Mouse (Mus musculus) stomach, embryonic 14.5 days (tissue): ENCODE results near the gene Csdc2. TPM values are rescaled to one million over a fixed set of nuclear protein-coding genes. Genes with fewer than 3 reads are reported as not detected.
A peak's percentile ranks its signal among the peaks of the same experiment; 100 is the strongest.
"Not testable (repeated sequence)": the region's sequence is repeated elsewhere in the genome, so short reads cannot be mapped to it uniquely, and the experiment has no call there.

ENCODE experiments used
- ATAC-seq: fragments of 200-750 bp; cut with Nextera tagmentation; 2 replicates; pipeline ENCODE4 v1.8.0; 2017; ENCODE audit warnings: low read depth, moderate TSS enrichment; ENCODE audit not compliant: insufficient number of reproducible peaks, insufficient read depth, low FRiP score
- H3K27ac ChIP-seq: fragments of 300-500 bp; sonication (generic); 2 replicates; pipeline ENCODE4 v1.5.1; 2014; ENCODE audit warnings: mild to moderate bottlenecking, low read length, moderate library complexity, mixed read lengths
- H3K27me3 ChIP-seq: fragments of 300-500 bp; sonication (generic); 2 replicates; pipeline ENCODE4 v1.6.1; 2014; ENCODE audit warnings: low read length, control low read depth, mixed read lengths; ENCODE audit not compliant: control insufficient read depth, insufficient read depth
- H3K36me3 ChIP-seq: fragments of 300-500 bp; sonication (generic); 2 replicates; pipeline ENCODE4 v1.6.1; 2014; ENCODE audit warnings: mild to moderate bottlenecking, control low read depth, low read length, moderate library complexity, mixed read lengths; ENCODE audit not compliant: control insufficient read depth, insufficient read depth
- H3K4me1 ChIP-seq: fragments of 300-500 bp; sonication (generic); 2 replicates; pipeline ENCODE4 v1.6.1; 2014; ENCODE audit warnings: low read length, control low read depth, mixed read lengths; ENCODE audit not compliant: control insufficient read depth, insufficient read depth
- H3K4me2 ChIP-seq: fragments of 300-500 bp; sonication (generic); replicated peaks from 2 replicates; pipeline ENCODE4 v1.6.1; 2014; ENCODE audit warnings: low read depth, low read length, control low read depth
- H3K4me3 ChIP-seq: fragments of 300-500 bp; sonication (generic); 2 replicates; pipeline ENCODE4 v1.5.1; 2014; ENCODE audit warnings: low read depth, low read length, control low read depth
- H3K9ac ChIP-seq: fragments of 300-500 bp; sonication (generic); replicated peaks from 2 replicates; pipeline ENCODE4 v1.6.1; 2014; ENCODE audit warnings: low read depth, mild to moderate bottlenecking, control low read depth, low read length, moderate library complexity, mixed read lengths
- H3K9me3 ChIP-seq: fragments of 300-500 bp; sonication (generic); 2 replicates; pipeline ENCODE4 v1.6.1; 2016; ENCODE audit warnings: low read depth, low read length, control low read depth; ENCODE audit not compliant: control insufficient read depth
- WGBS: fragments of 180-500 bp; shearing (Covaris S2); extraction: QIAGEN DNeasy Blood & Tissue Kit; methylation state at CpG from one replicate; pipeline ENCODE4 v1.1.7; 2014; 5-methylcytosine and 5-hydroxymethylcytosine counted together
- polyA plus RNA-seq: library from polyadenylated mRNA; unstranded; fragments of >200 nt; fragmentation: Nextera tagmentation; extraction: Ambion mirVana; gene quantifications from 2 replicates; pipeline ENCODE4 v1.2.1, GENCODE M21; 2014

The Csdc2 gene
- polyA plus RNA-seq, 1 experiment from 2014 or later, result 18.3 TPM

DNA sequence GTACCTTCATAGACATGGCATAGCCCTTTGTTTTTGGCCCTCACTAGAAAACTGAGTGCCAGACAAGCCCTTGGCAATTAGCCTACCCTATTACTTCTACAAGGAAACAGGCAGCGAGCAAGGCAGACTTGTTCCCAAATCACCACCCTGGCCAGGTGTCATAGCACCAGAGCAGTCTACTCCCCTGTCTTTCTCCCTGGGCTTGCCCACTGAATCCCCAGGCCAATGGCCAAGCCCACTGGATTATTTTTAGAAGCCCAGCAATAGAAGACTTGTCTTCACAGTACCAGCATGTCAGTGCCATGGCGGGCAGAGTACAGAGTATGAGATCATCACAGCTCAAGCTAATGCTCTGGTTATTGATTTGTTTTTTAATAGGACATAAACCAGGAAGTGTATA is 37.8 kb upstream of the Csdc2 start:
- Histone ChIP-seq H3K4me3 (no peak overlapping the region), H3K27ac (no peak overlapping the region), H3K4me1 (no peaks in the 10 kb centered on the region), H3K27me3 (no peaks in the 10 kb centered on the region), H3K9ac (no peak overlapping the region), H3K36me3 (peaks cover 41% of the 10 kb centered on the region), H3K4me2 (no peak overlapping the region), H3K9me3 (no peaks in the 10 kb centered on the region)
- 96% methylated on average over 2 of the region's 2 CpGs for WGBS
- ATAC-seq, result no peak

DNA sequence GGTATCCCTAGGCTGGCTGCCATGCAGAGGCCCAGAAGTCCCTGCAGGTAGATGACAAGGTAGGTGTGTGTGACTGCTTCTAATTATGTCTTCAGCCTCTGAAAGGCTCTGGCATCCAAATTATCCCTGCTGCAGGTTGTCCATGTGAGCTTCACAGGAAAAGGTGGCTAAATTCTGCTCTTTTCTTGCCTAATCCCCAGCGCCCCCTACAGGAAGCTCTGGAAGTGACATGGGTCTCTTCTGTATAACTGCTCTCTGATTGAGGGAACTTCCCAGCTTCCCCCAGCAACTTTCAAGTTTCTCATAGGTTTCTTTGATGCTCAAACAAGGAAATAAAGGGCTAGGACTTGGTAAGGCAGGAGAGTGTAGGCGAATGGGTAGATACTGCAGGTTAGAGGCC is 31.6 kb upstream of the Csdc2 start:
- Histone ChIP-seq H3K9me3 (no peaks in the 10 kb centered on the region), H3K36me3 (peaks cover 54% of the 10 kb centered on the region), H3K9ac (no peak overlapping the region), H3K4me2 (no peak overlapping the region), H3K27me3 (no peaks in the 10 kb centered on the region), H3K4me1 (no peaks in the 10 kb centered on the region), H3K4me3 (no peak overlapping the region), H3K27ac (no peak overlapping the region)
- no peak for ATAC-seq
- 46% methylated on average over 2 of the region's 2 CpGs for WGBS

DNA sequence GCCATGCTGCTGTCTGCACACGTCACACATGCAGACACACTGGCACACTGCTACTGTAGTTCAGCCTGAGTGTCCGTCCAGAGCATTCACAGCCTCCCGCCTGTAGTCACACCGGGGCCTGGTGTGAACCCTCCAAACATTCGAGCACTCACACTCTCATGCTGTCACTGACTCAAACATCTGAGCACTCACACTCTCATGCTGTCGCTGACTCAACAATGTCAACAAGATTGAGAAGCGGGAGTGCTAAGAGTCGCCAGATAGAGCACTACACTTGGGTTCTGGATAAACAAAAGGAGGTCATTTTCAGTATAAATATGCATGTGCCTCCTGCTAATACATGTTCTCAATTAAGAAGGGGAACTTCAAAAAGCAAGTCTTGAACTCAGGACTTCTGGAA is 28.6 kb upstream of the Csdc2 start:
- Histone ChIP-seq H3K4me2 (no peak overlapping the region), H3K4me3 (no peak overlapping the region), H3K9ac (no peak overlapping the region), H3K9me3 (no peaks in the 10 kb centered on the region), H3K27me3 (no peaks in the 10 kb centered on the region), H3K36me3 (peaks cover 74% of the 10 kb centered on the region), H3K27ac (no peak overlapping the region), H3K4me1 (no peaks in the 10 kb centered on the region)
- 84% methylated on average over 8 of the region's 8 CpGs for WGBS
- ATAC-seq, result no peak

DNA sequence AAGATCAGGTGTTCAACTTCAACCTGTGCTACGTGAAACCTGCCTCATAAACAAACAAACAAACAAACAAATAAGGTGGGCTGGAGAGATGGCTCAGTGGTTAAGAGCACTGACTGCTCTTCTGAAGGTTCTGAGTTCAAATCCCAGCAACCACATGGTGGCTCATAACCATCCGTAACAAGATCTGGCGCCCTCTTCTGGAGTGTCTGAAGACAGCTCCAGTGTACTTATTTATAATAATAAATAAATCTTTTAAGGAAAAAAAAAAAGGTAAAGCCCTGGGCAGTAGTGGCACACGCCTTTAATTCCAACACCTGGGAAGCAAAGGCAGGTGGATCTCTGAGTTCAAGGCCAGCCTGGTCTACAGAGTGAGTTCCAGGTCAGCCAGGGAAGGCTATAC is 27.8 kb upstream of the Csdc2 start:
- not testable (repeated sequence) for H3K27ac ChIP-seq, ATAC-seq, H3K4me2 ChIP-seq, H3K9ac ChIP-seq, H3K27me3 ChIP-seq, H3K9me3 ChIP-seq, H3K4me3 ChIP-seq, H3K4me1 ChIP-seq
- peaks cover 75% of the 10 kb centered on the region for H3K36me3 ChIP-seq
- 92% methylated on average over 4 of the region's 4 CpGs for WGBS

DNA sequence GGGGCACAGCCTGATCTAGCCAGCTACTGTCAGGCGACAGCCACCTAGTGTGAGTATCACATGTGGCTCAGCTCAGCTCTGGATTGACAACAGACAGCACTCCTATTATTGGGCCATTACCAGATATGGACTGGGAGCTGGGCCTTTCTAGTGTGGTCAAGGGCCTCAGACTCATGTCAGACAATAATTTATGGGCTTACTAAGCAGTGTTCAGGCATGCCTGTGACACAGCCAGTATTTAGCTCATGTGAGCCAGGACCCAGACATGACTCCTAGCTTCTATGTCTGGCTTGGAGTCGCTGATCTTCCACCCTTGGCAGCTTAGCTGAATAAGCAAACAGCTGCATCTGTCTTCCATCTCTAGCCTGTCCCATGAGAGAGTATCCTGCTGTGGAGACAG is 24.1 kb upstream of the Csdc2 start:
- 62% methylated on average over 2 of the region's 2 CpGs for WGBS
- no peak overlapping the region for H3K4me2 ChIP-seq
- no peaks in the 10 kb centered on the region for H3K9me3 ChIP-seq
- no peaks in the 10 kb centered on the region for H3K4me1 ChIP-seq
- peaks cover 86% of the 10 kb centered on the region for H3K36me3 ChIP-seq
- H3K27ac ChIP-seq, result no peak overlapping the region
- no peak overlapping the region for H3K4me3 ChIP-seq
- H3K9ac ChIP-seq, result no peak overlapping the region
- no peak for ATAC-seq
- no peaks in the 10 kb centered on the region for H3K27me3 ChIP-seq

DNA sequence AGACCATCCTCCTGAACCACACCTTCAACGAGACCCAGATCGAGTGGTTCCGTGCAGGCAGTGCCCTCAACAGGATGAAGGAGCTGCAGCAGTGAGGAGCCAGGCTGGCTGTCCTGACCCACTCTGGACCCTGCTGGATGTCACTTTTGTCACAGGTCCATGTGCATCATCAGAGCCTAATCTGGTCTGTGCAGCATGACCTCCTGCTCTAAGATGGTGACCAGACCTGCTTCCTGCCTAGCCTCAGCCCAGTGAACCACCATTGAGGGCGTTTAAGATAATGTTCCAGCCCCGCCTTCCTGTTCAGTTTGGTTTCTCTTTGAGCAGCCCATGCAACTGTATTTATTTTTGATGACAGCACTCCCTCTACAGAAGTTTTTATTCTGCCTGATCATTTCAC is 21.9 kb upstream of the Csdc2 start:
- Histone ChIP-seq H3K9me3 (no peaks in the 10 kb centered on the region), H3K27me3 (no peaks in the 10 kb centered on the region), H3K9ac (no peak overlapping the region), H3K36me3 (peaks cover 73% of the 10 kb centered on the region), H3K4me2 (no peak overlapping the region), H3K27ac (no peak overlapping the region), H3K4me3 (no peak overlapping the region), H3K4me1 (no peaks in the 10 kb centered on the region)
- no peak for ATAC-seq
- WGBS, result 73% methylated on average over 5 of the region's 5 CpGs

DNA sequence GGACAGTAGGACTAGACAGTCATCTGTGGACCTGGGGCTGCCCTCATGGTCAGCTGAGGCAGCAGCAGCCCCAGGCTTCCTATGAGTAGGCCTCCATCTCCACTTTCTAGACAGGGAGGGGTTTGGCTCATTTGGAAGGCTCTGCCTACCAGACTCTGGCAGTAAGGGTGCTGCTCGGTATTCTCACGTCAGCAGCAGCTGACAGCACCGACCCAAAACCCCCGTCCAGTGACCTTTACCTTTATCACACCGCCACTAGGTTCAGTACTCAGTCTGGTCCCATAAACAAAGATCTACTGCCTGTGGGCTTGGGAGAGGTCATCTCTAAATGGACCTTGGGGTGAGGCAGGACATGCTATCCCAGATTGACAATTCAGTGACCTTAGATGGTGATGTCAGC is 20.9 kb upstream of the Csdc2 start:
- H3K27ac ChIP-seq, result no peak overlapping the region
- no peaks in the 10 kb centered on the region for H3K27me3 ChIP-seq
- H3K9ac ChIP-seq, result no peak overlapping the region
- WGBS, result 75% methylated on average over 5 of the region's 5 CpGs
- no peak for ATAC-seq
- H3K4me3 ChIP-seq, result no peak overlapping the region
- H3K9me3 ChIP-seq, result no peaks in the 10 kb centered on the region
- H3K4me1 ChIP-seq, result no peaks in the 10 kb centered on the region
- peaks cover 63% of the 10 kb centered on the region for H3K36me3 ChIP-seq
- no peak overlapping the region for H3K4me2 ChIP-seq

DNA sequence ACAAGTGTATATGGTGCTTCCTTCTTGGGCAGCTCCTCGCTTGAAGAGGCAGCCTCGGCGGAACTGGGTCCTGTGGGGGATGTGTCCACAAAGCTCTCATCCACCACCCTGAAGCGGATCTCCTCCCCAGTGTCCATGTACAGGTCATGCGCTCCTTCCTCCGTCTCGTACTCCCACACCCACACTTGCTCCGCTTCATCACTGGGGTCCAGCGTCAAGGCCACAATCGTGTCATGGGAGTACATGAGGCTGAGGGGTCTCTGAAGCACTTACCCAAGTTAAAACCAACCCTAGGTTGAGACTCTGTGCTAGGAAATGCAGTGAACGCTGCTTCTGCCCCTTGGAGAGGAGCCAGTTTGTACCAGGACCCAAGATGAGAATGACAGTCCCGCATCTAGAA is 19.4 kb upstream of the Csdc2 start:
- WGBS, result 88% methylated on average over 12 of the region's 12 CpGs
- no peaks in the 10 kb centered on the region for H3K4me1 ChIP-seq
- no peak overlapping the region for H3K4me2 ChIP-seq
- H3K9ac ChIP-seq, result no peak overlapping the region
- H3K4me3 ChIP-seq, result no peak overlapping the region
- peaks cover 49% of the 10 kb centered on the region for H3K36me3 ChIP-seq
- H3K9me3 ChIP-seq, result no peaks in the 10 kb centered on the region
- H3K27ac ChIP-seq, result no peak overlapping the region
- no peak for ATAC-seq
- no peaks in the 10 kb centered on the region for H3K27me3 ChIP-seq

DNA sequence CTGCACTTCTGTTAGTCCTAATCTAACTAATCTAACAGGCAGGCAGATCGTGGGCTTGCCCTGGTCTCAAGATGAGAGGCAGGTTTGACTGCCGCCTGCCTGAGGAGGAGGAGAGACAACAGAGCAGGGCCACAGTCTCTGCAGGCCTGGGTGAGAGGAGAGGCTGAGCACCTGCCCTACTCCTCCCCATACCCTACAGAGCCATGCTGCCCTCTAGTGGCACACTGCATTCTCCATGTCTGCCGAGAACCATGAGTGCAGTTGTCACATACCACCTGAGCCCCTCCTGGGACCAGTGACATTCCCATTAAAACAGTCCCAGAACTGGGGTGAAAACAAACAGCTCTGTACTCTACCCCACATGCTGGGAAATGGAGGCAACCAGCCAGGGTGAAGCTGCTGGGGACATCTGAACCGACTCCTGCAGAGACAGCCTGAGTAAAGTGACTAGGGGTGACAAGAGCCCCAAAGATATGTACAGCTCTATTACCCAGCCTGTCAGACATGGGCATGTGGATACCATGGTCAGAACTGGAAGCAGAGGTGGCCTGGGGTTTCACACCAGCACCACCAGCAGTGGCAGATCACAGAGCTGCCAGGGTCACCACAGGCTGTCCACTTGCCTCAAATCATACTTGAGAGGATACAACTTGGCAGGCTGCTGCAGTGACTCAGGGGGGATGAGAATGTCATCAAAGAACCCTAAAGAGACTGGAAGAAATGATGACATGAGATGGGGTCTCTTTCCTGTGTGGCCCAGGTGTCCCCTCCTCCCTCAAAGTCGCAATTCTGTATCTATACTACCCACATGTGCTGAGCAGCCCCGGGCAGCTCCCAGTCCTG is 18.7 kb upstream of the Csdc2 start:
- 59% methylated on average over 6 of the region's 6 CpGs for WGBS
- Histone ChIP-seq H3K4me1 (no peaks in the 10 kb centered on the region), H3K27ac (no peak overlapping the region), H3K9me3 (no peaks in the 10 kb centered on the region), H3K27me3 (no peaks in the 10 kb centered on the region), H3K4me2 (no peak overlapping the region), H3K36me3 (peaks cover 43% of the 10 kb centered on the region), H3K9ac (no peak overlapping the region), H3K4me3 (no peak overlapping the region)
- ATAC-seq, result peak; percentile 58; the same call in 1 of the 2 replicates
